Mouse (Mus musculus) liver, adult 2 months (tissue): Measurements from ENCODE around the gene Cdv3. TPM values are rescaled to one million over a fixed set of nuclear protein-coding genes. Genes with fewer than 3 reads are reported as not detected.

Experiments used
- DNase-seq: peaks from one replicate; pipeline ENCODE4 v3.0.0-alpha.2; 2011; ENCODE audit warnings: low read depth, low spot score; ENCODE audit errors: extremely low read depth
- H3K27ac ChIP-seq: fragments of 200-500 bp; replicated peaks from 2 replicates; pipeline ENCODE4 v1.5.1; 2012; ENCODE audit warnings: low read depth, mild to moderate bottlenecking, control low read depth, inconsistent platforms, low read length; ENCODE audit not compliant: insufficient read depth
- H3K27me3 ChIP-seq: fragments of 200-500 bp; 2 replicates; pipeline ENCODE4 v1.6.1; 2012; ENCODE audit warnings: mild to moderate bottlenecking, moderate library complexity, low read length, inconsistent platforms; ENCODE audit not compliant: control insufficient read depth, insufficient read depth
- H3K36me3 ChIP-seq: fragments of 200-500 bp; 2 replicates; pipeline ENCODE4 v1.6.1; 2012; ENCODE audit warnings: low read length, inconsistent platforms; ENCODE audit not compliant: control insufficient read depth, insufficient read depth
- H3K4me1 ChIP-seq: fragments of 200-500 bp; 2 replicates; pipeline ENCODE4 v1.6.1; 2011; ENCODE audit warnings: low read length; ENCODE audit not compliant: control insufficient read depth, insufficient read depth
- H3K4me3 ChIP-seq: fragments of 200-500 bp; 2 replicates; pipeline ENCODE4 v1.5.1; 2011; ENCODE audit warnings: low read depth, mild to moderate bottlenecking, control low read depth, low read length, moderate library complexity; ENCODE audit not compliant: insufficient read depth
- H3K79me2 ChIP-seq: fragments of 200-500 bp; 2 replicates; pipeline ENCODE4 v1.6.1; 2012; ENCODE audit warnings: inconsistent platforms, mild to moderate bottlenecking, low read length, moderate library complexity; ENCODE audit not compliant: control insufficient read depth, insufficient read depth
- H3K9ac ChIP-seq: fragments of 200-500 bp; 2 replicates; pipeline ENCODE4 v1.6.1; 2012; ENCODE audit warnings: low read depth, mild to moderate bottlenecking, control low read depth, inconsistent platforms, low read length
- CTCF ChIP-seq: fragments of 200-500 bp; IDR thresholded peaks from 2 replicates; pipeline ENCODE4 v1.5.1; 2011; ENCODE audit warnings: low read depth, low read length, control low read depth
- POLR2A ChIP-seq: fragments of 200-500 bp; IDR thresholded peaks from 2 replicates; pipeline ENCODE4 v1.6.1; 2011; ENCODE audit warnings: low read length, control low read depth; ENCODE audit not compliant: insufficient read depth; ENCODE audit errors: extremely low read depth
- WGBS: fragments of 180-500 bp; shearing (Covaris S2); methylation state at CpG from one replicate; pipeline ENCODE4 v1.1.7; 2018; 5-methylcytosine and 5-hydroxymethylcytosine counted together
- polyA plus RNA-seq: library from polyadenylated mRNA; depleted of rRNA; stranded (reverse); fragments of >200 nt; gene quantifications from 2 replicates; pipeline ENCODE4 v1.2.3, GENCODE M21; 2012
- total RNA-seq: library from RNA; depleted of rRNA; stranded (reverse); fragments of >200 nt; gene quantifications from 2 replicates; pipeline ENCODE4 v1.2.3, GENCODE M21; 2014

Gene Cdv3
- total and polyA plus RNA-seq, 2 experiments, result 29.2 to 77.1 TPM

GRCm38 (mm10) chr9:103385600-103385999 is 20.0 kb upstream of the Cdv3 start:
- Histone ChIP-seq H3K4me3 (no peak overlapping the region), H3K27me3 (no peaks in the 10 kb centered on the region), H3K79me2 (no peaks in the 10 kb centered on the region), H3K27ac (no peak overlapping the region), H3K36me3 (no peaks in the 10 kb centered on the region), H3K9ac (no peak overlapping the region), H3K4me1 (no peaks in the 10 kb centered on the region)
- no peak for DNase-seq
- 52% methylated on average over 1 of the region's 1 CpGs for WGBS
- TF ChIP-seq POLR2A (no peak), CTCF (no peak)

DNA sequence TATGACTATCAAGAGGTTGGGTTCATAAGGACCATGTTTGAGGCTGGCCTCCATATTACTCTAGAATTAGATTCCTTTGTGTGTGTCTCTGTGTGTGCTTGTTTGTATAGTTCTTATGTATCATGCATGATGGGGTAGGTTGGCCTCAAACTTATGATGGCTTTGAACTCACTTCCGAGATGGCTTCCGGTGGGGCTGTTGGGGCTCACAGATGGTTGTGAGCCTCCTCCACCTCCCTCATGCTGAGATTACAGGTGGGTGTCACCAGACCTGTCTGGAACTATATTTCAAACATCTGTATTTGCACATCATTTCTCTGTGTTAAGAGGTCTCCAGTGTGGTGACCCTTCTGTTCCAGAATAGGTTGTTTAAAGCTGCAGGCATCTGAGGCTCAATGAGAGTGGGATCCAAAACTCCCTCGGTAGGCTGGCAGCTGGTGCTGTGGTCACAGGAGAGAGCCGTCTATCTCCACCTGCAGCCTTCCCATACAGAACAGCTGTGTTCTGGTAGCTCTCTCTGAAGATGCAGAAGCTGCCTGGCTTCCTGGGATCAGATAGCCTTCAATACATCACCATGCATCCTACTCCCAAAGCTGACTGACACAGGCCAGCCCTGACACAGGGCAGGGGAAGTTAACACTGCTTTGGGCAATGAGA is 18.6 kb upstream of the Cdv3 start:
- DNase-seq, result no peak
- TF ChIP-seq CTCF (no peak), POLR2A (no peak)
- Histone ChIP-seq H3K4me1 (no peaks in the 10 kb centered on the region), H3K36me3 (no peaks in the 10 kb centered on the region), H3K79me2 (no peaks in the 10 kb centered on the region), H3K4me3 (no peak overlapping the region), H3K27me3 (no peaks in the 10 kb centered on the region), H3K9ac (no peak overlapping the region), H3K27ac (no peak overlapping the region)
- WGBS, result 86% methylated on average over 4 of the region's 4 CpGs

- Histone ChIP-seq H3K79me2 (no peaks in the 10 kb centered on the region), H3K36me3 (no peaks in the 10 kb centered on the region), H3K4me1 (no peaks in the 10 kb centered on the region), H3K4me3 (no peak overlapping the region), H3K27ac (no peak overlapping the region), H3K27me3 (no peaks in the 10 kb centered on the region), H3K9ac (no peak overlapping the region)
- no peak for DNase-seq
- WGBS, result 94% methylated on average over 1 of the region's 1 CpGs
- TF ChIP-seq POLR2A (no peak), CTCF (no peak)
These were observed 17.9 kb upstream of the Cdv3 start for GRCm38 (mm10) chr9:103383576-103383975.

GRCm38 (mm10) chr9:103382989-103383388 is 17.3 kb upstream of the Cdv3 start:
- TF ChIP-seq CTCF, result no peak
- TF ChIP-seq POLR2A, result no peak
- WGBS, result 78% methylated on average over 6 of the region's 6 CpGs
- no peaks in the 10 kb centered on the region for H3K4me1 ChIP-seq

DNA sequence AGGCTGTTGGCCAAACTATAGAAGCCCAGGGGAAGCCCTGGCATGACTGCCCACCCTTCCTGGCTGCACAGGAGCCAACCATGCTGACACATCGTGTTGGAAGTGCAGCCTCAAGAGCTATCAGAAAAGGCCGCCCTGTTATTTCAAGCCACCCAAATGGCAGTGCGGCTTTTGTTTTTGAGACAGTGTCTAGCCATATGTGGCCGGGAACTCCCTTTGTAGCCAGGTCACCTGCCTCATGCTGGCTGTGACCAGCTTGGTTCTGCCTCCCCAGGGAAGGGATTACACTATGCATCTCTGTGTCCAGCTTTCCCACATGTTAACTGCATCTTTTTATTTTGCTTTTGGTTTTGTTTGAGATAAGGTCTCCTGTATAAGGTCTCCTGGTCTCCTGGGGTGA is 14.9 kb upstream of the Cdv3 start:
- H3K9ac ChIP-seq, result no peak overlapping the region
- TF ChIP-seq CTCF, result no peak
- TF ChIP-seq POLR2A, result no peak
- WGBS, result 93% methylated on average over 4 of the region's 4 CpGs
- no peaks in the 10 kb centered on the region for H3K36me3 ChIP-seq
- no peak overlapping the region for H3K4me3 ChIP-seq
- no peaks in the 10 kb centered on the region for H3K4me1 ChIP-seq
- no peaks in the 10 kb centered on the region for H3K27me3 ChIP-seq
- no peaks in the 10 kb centered on the region for H3K79me2 ChIP-seq
- no peak for DNase-seq
- H3K27ac ChIP-seq, result no peak overlapping the region

More at GRCm38 (mm10) chr9:103382989-103383388, 17.3 kb upstream of the Cdv3 start:
- H3K79me2 ChIP-seq, result no peaks in the 10 kb centered on the region
- no peaks in the 10 kb centered on the region for H3K27me3 ChIP-seq
- no peak for DNase-seq
- no peak overlapping the region for H3K4me3 ChIP-seq
- no peaks in the 10 kb centered on the region for H3K36me3 ChIP-seq
- no peak overlapping the region for H3K9ac ChIP-seq
- H3K27ac ChIP-seq, result no peak overlapping the region

GRCm38 (mm10) chr9:103379199-103379598 is 13.6 kb upstream of the Cdv3 start:
- no peak overlapping the region for H3K27ac ChIP-seq
- WGBS, result 88% methylated on average over 9 of the region's 9 CpGs
- TF ChIP-seq CTCF (no peak), POLR2A (no peak)
- H3K27me3 ChIP-seq, result no peaks in the 10 kb centered on the region
- no peak overlapping the region for H3K9ac ChIP-seq
- no peak for DNase-seq
- no peaks in the 10 kb centered on the region for H3K36me3 ChIP-seq
- no peak overlapping the region for H3K4me3 ChIP-seq
- no peaks in the 10 kb centered on the region for H3K4me1 ChIP-seq
- no peaks in the 10 kb centered on the region for H3K79me2 ChIP-seq
